Mouse (Mus musculus) CH12.LX (cell line): ENCODE data around the gene Pms2. TPM values are rescaled to one million over a fixed set of nuclear protein-coding genes. Genes with fewer than 3 reads are reported as not detected.

Source experiments
- DNase-seq: peaks from one replicate; pipeline ENCODE4 v3.0.0-alpha.2; 2013; ENCODE audit errors: extremely low read depth
- H3K27ac ChIP-seq: 2 replicates; pipeline ENCODE4 v1.5.1; 2012; ENCODE audit warnings: low read depth, mild to moderate bottlenecking, control low read depth, moderate library complexity; ENCODE audit not compliant: insufficient read depth
- H3K27me3 ChIP-seq: replicated peaks from 2 replicates; pipeline ENCODE3; 2012; ENCODE audit warnings: inconsistent platforms
- H3K36me3 ChIP-seq, 2 experiments: replicated peaks in 1 of 2; 2 replicates each; pipeline versions ENCODE3 to v1.6.1; 2012; ENCODE audit warnings: inconsistent platforms in 1 of 2, low read length in 1 of 2, mild to moderate bottlenecking in 1 of 2, mixed read lengths in 1 of 2, moderate library complexity in 1 of 2; ENCODE audit not compliant: control insufficient read depth in 1 of 2, insufficient read depth in 1 of 2
- H3K4me1 ChIP-seq, 2 experiments: 2 replicates each; pipeline ENCODE4 v1.6.1; 2012; ENCODE audit warnings: inconsistent platforms in 1 of 2, moderate library complexity in 1 of 2; ENCODE audit not compliant: insufficient read depth in 2 of 2, control insufficient read depth in 1 of 2
- H3K4me2 ChIP-seq: 2 replicates; pipeline ENCODE4 v1.6.1; 2012; ENCODE audit warnings: low read depth, mild to moderate bottlenecking, control low read depth; ENCODE audit not compliant: poor library complexity, insufficient read depth, severe bottlenecking
- H3K4me3 ChIP-seq, 3 experiments: fragments of 150-350 bp in 1 of 3; sonication (generic) in 1 of 3; replicated peaks in 1 of 3; 2 replicates each; pipeline versions ENCODE3 to v1.5.1; 2011 to 2012; ENCODE audit warnings: low read depth in 2 of 3, low read length in 2 of 3, mild to moderate bottlenecking in 2 of 3, moderate library complexity in 2 of 3, control low read depth in 1 of 3, improper control_type of control experiment in 1 of 3, inconsistent platforms in 1 of 3, mixed read lengths in 1 of 3; ENCODE audit not compliant: poor library complexity in 1 of 3
- H3K79me2 ChIP-seq: replicated peaks from 2 replicates; pipeline ENCODE4 v1.6.1; 2012; ENCODE audit warnings: mild to moderate bottlenecking, moderate library complexity; ENCODE audit not compliant: control insufficient read depth, poor library complexity, insufficient read depth, severe bottlenecking; ENCODE audit errors: extremely low read depth
- H3K9ac ChIP-seq: 2 replicates; pipeline ENCODE4 v1.6.1; 2012; ENCODE audit warnings: low read depth, mild to moderate bottlenecking, control low read depth, moderate library complexity; ENCODE audit not compliant: insufficient read depth
- H3K9me3 ChIP-seq: replicated peaks from 2 replicates; pipeline ENCODE3; 2012; ENCODE audit warnings: low read length, inconsistent platforms, mixed read lengths
- BHLHE40 ChIP-seq: IDR thresholded peaks from 2 replicates; pipeline ENCODE4 v1.6.1; 2011; ENCODE audit warnings: mild to moderate bottlenecking, low read depth, low read length, improper control_type of control experiment
- CHD1 ChIP-seq: IDR thresholded peaks from 2 replicates; pipeline ENCODE4 v1.6.1; 2012; ENCODE audit warnings: low read depth, low read length, improper control_type of control experiment, inconsistent platforms
- CHD2 ChIP-seq: IDR thresholded peaks from 2 replicates; pipeline ENCODE4 v1.6.1; 2011; ENCODE audit warnings: low read length, improper control_type of control experiment
- CTCF ChIP-seq, 2 experiments: IDR thresholded peaks in 1 of 2; conservative IDR thresholded peaks in 1 of 2; 2 replicates each; pipeline ENCODE4 v1.5.1; 2011 to 2012; ENCODE audit warnings: low read depth in 2 of 2, low read length in 2 of 2, improper control_type of control experiment in 1 of 2, inconsistent platforms in 1 of 2, mild to moderate bottlenecking in 1 of 2, moderate library complexity in 1 of 2
- E2F4 ChIP-seq: IDR thresholded peaks from 2 replicates; pipeline ENCODE4 v1.6.1; 2011; ENCODE audit warnings: low read depth, low read length, improper control_type of control experiment; ENCODE audit not compliant: insufficient replicate concordance
- ELF1 ChIP-seq: IDR thresholded peaks from 2 replicates; pipeline ENCODE4 v1.6.1; 2014; ENCODE audit warnings: low read depth, mild to moderate bottlenecking, inconsistent platforms, low read length, improper control_type of control experiment
- EP300 ChIP-seq: IDR thresholded peaks from 2 replicates; pipeline ENCODE4 v1.6.1; 2011; ENCODE audit warnings: low read length, improper control_type of control experiment
- ETS1 ChIP-seq: conservative IDR thresholded peaks from 2 replicates; pipeline ENCODE4 v1.6.1; 2012; ENCODE audit warnings: low read depth, mild to moderate bottlenecking, inconsistent platforms, low read length, improper control_type of control experiment, moderate library complexity
- GABPA ChIP-seq: IDR thresholded peaks from 2 replicates; pipeline ENCODE4 v1.6.1; 2012; ENCODE audit warnings: low read depth, low read length, improper control_type of control experiment, inconsistent platforms; ENCODE audit not compliant: insufficient replicate concordance
- HCFC1 ChIP-seq: IDR thresholded peaks from 2 replicates; pipeline ENCODE4 v1.6.1; 2012; ENCODE audit warnings: low read depth, mild to moderate bottlenecking, inconsistent platforms, low read length, improper control_type of control experiment
- IRF4 ChIP-seq: IDR thresholded peaks from 2 replicates; pipeline ENCODE4 v1.6.1; 2014; ENCODE audit warnings: low read depth, mild to moderate bottlenecking, inconsistent platforms, low read length, improper control_type of control experiment
- JUND ChIP-seq: conservative IDR thresholded peaks from 2 replicates; pipeline ENCODE4 v1.6.1; 2011; ENCODE audit warnings: low read depth, low read length, improper control_type of control experiment
- KAT2A ChIP-seq: IDR thresholded peaks from 2 replicates; pipeline ENCODE4 v1.6.1; 2012; ENCODE audit warnings: low read length, improper control_type of control experiment, inconsistent platforms; ENCODE audit not compliant: insufficient replicate concordance
- MAFK ChIP-seq: IDR thresholded peaks from 2 replicates; pipeline ENCODE4 v1.6.1; 2011; ENCODE audit warnings: low read length, improper control_type of control experiment; ENCODE audit not compliant: insufficient replicate concordance
- MAX ChIP-seq: IDR thresholded peaks from 2 replicates; pipeline ENCODE4 v1.6.1; 2011; ENCODE audit warnings: low read length, improper control_type of control experiment
- MAZ ChIP-seq: IDR thresholded peaks from 2 replicates; pipeline ENCODE4 v1.6.1; 2012; ENCODE audit warnings: low read depth, mild to moderate bottlenecking, inconsistent platforms, low read length, improper control_type of control experiment, moderate library complexity
- MEF2A ChIP-seq: IDR thresholded peaks from 2 replicates; pipeline ENCODE4 v1.6.1; 2014; ENCODE audit warnings: low read depth, mild to moderate bottlenecking, inconsistent platforms, low read length, improper control_type of control experiment, borderline replicate concordance
- MXI1 ChIP-seq: IDR thresholded peaks from 2 replicates; pipeline ENCODE4 v1.6.1; 2011; ENCODE audit warnings: mild to moderate bottlenecking, low read depth, low read length, improper control_type of control experiment
- MYC ChIP-seq: IDR thresholded peaks from 2 replicates; pipeline ENCODE4 v1.6.1; 2011; ENCODE audit warnings: low read depth, mild to moderate bottlenecking, improper control_type of control experiment, low read length
- NELFE ChIP-seq: IDR thresholded peaks from 2 replicates; pipeline ENCODE4 v1.6.1; 2011; ENCODE audit warnings: low read depth, low read length, improper control_type of control experiment
- NRF1 ChIP-seq: IDR thresholded peaks from 2 replicates; pipeline ENCODE4 v1.6.1; 2014; ENCODE audit warnings: low read depth, mild to moderate bottlenecking, inconsistent platforms, low read length, improper control_type of control experiment, moderate library complexity
- PAX5 ChIP-seq: IDR thresholded peaks from 2 replicates; pipeline ENCODE4 v1.6.1; 2012; ENCODE audit warnings: low read length, inconsistent platforms, mixed read lengths
- POLR2A ChIP-seq: IDR thresholded peaks from 2 replicates; pipeline ENCODE4 v1.6.1; 2011; ENCODE audit warnings: low read depth, mild to moderate bottlenecking, improper control_type of control experiment, low read length
- POLR2AphosphoS2 ChIP-seq: IDR thresholded peaks from 2 replicates; pipeline ENCODE4 v1.6.1; 2011; ENCODE audit warnings: low read depth, low read length, improper control_type of control experiment
- RAD21 ChIP-seq: IDR thresholded peaks from 2 replicates; pipeline ENCODE4 v1.6.1; 2011; ENCODE audit warnings: low read depth, mild to moderate bottlenecking, low read length, improper control_type of control experiment, moderate library complexity
- RCOR1 ChIP-seq: conservative IDR thresholded peaks from 2 replicates; pipeline ENCODE4 v1.6.1; 2012; ENCODE audit warnings: low read depth, mild to moderate bottlenecking, inconsistent platforms, low read length, improper control_type of control experiment
- SIN3A ChIP-seq: IDR thresholded peaks from 2 replicates; pipeline ENCODE4 v1.6.1; 2012; ENCODE audit warnings: low read length, improper control_type of control experiment, inconsistent platforms
- SMC3 ChIP-seq: IDR thresholded peaks from 2 replicates; pipeline ENCODE4 v1.6.1; 2011; ENCODE audit warnings: low read depth, low read length, improper control_type of control experiment
- TBP ChIP-seq: conservative IDR thresholded peaks from 2 replicates; pipeline ENCODE4 v1.6.1; 2011; ENCODE audit warnings: low read depth, low read length, improper control_type of control experiment
- TCF12 ChIP-seq: IDR thresholded peaks from 2 replicates; pipeline ENCODE4 v1.6.1; 2014; ENCODE audit warnings: low read depth, mild to moderate bottlenecking, inconsistent platforms, low read length, improper control_type of control experiment
- UBTF ChIP-seq: IDR thresholded peaks from 2 replicates; pipeline ENCODE4 v1.6.1; 2012; ENCODE audit warnings: low read depth, mild to moderate bottlenecking, inconsistent platforms, low read length, improper control_type of control experiment, moderate library complexity
- USF1 ChIP-seq: IDR thresholded peaks from 2 replicates; pipeline ENCODE4 v1.6.1; 2014; ENCODE audit warnings: low read depth, mild to moderate bottlenecking, inconsistent platforms, low read length, improper control_type of control experiment
- USF2 ChIP-seq: conservative IDR thresholded peaks from 2 replicates; pipeline ENCODE4 v1.6.1; 2011; ENCODE audit warnings: low read depth, low read length, improper control_type of control experiment
- ZC3H11A ChIP-seq: IDR thresholded peaks from 2 replicates; pipeline ENCODE4 v1.6.1; 2012; ENCODE audit warnings: low read depth, mild to moderate bottlenecking, inconsistent platforms, low read length, improper control_type of control experiment
- ZKSCAN1 ChIP-seq: IDR thresholded peaks from 2 replicates; pipeline ENCODE4 v1.6.1; 2012; ENCODE audit warnings: low read depth, inconsistent platforms, low read length, improper control_type of control experiment, borderline replicate concordance
- ZMIZ1 ChIP-seq: IDR thresholded peaks from 2 replicates; pipeline ENCODE4 v1.6.1; 2012; ENCODE audit warnings: low read depth, mild to moderate bottlenecking, inconsistent platforms, low read length, improper control_type of control experiment
- ZNF384 ChIP-seq: IDR thresholded peaks from 2 replicates; pipeline ENCODE4 v1.6.1; 2012; ENCODE audit warnings: low read depth, low read length, improper control_type of control experiment, inconsistent platforms
- dilution Hi-C: fragments of 300-500 bp; cut with MboI; formaldehyde crosslinking; loops from 2 replicates; pipeline ENCODE4 v1.14.3; 2020; ENCODE audit warnings: low sequenced_read_pairs; ENCODE audit not compliant: extremely low pct_unique_long_range_greater_than_20kb, extremely low pct_ligation_motif_present
- in situ Hi-C: fragments of 300-500 bp; cut with MboI; formaldehyde crosslinking; loops from 3 replicates; pipeline ENCODE4 v1.14.3; 2019; ENCODE audit warnings: low sequenced_read_pairs, low pct_ligation_motif_present, low pct_unique_long_range_greater_than_20kb, mixed read lengths
- polyA plus RNA-seq: library from polyadenylated mRNA; unstranded; fragments of >175 nt; gene quantifications from 2 replicates; pipeline ENCODE4 v1.2.1, GENCODE M21; 2012; ENCODE audit warnings: low read depth; ENCODE audit not compliant: insufficient read length
- total RNA-seq, 2 experiments: library from RNA; depleted of rRNA; stranded (reverse); fragments of 300-350 nt in 1 of 2; fragments of >200 nt in 1 of 2; gene quantifications; 2 replicates each; pipeline ENCODE4 v1.2.3; 2012 to 2014

Gene Pms2
- 22.2 and 25.9 TPM in 2 replicates for total RNA-seq (2012; rRNA removed)
- 29.6 and 31.8 TPM in 2 replicates for total RNA-seq (2014; rRNA removed)
- 25.6 and 29.9 TPM in 2 replicates for polyA plus RNA-seq

GRCm38 (mm10) chr5:143909417-143910400, at the start of gene Pms2, which contains the start of gene Aimp2:
Gene Pms2, plus strand, starts transcription at chr5:143909964.
Gene Aimp2, minus strand, starts transcription at chr5:143909847.
- H3K27ac ChIP-seq: peak within 1 kb of the TSS; percentile 76
- in situ Hi-C loops: no loop called here
- dilution Hi-C loops: no loop called here
- peak within 1 kb of the TSS; percentile 94 for H3K4me2 ChIP-seq
- DNase-seq: peak; percentile 99
- H3K4me3 ChIP-seq: peak within 1 kb of the TSS; percentile 71 to 92 (median 87)
- peak within 1 kb of the TSS; percentile 80 for H3K9ac ChIP-seq
- no peaks in the 10 kb centered on the region for H3K9me3 ChIP-seq
- peaks cover 6 to 18% of the 10 kb centered on the region in 2 experiments for H3K4me1 ChIP-seq
- peaks cover 22 to 60% of the 10 kb centered on the region in 2 experiments for H3K36me3 ChIP-seq
- no peaks in the 10 kb centered on the region for H3K27me3 ChIP-seq
- H3K79me2 ChIP-seq: peaks cover 52% of the 10 kb centered on the region
- TF ChIP-seq ELF1 (peak; percentile 88), E2F4 (peak; percentile 84; the same call in 1 of the 2 replicates), EP300 (no peak), ETS1 (no peak; the same call in 1 of the 2 replicates), MAX (peak; percentile 99), UBTF (0 out of 2 replicates have a peak, but pooled peaks have one; percentile 60), RAD21 (no peak), GABPA (no peak; the same call in 1 of the 2 replicates), NRF1 (peak; percentile 89), MXI1 (peak; percentile 99), SIN3A (peak; percentile 98), POLR2A (peak; percentile 97), SMC3 (no peak), USF1 (peak; percentile 50), ZNF384 (no peak), MAZ (no peak), NELFE (peak; percentile 92), USF2 (no peak), ZKSCAN1 (no peak), CTCF (conservative IDR thresholded peaks at IDR 0.05 in 1 of 2, IDR thresholded peaks at IDR 0.05 in 1 of 2; ENCODE audit: low read depth in 2 of 2, low read length in 2 of 2) (no peak), CHD1 (no peak), KAT2A (peak; percentile 77; the same call in 1 of the 2 replicates), JUND (no peak), MYC (peak; percentile 99), BHLHE40 (peak; percentile 96), TCF12 (peak; percentile 71), ZMIZ1 (peak; percentile 93), PAX5 (no peak), MAFK (no peak), ZC3H11A (no peak), HCFC1 (peak; percentile 82), POLR2AphosphoS2 (peak; percentile 89), CHD2 (peak; percentile 90), IRF4 (peak; percentile 31; the same call in 1 of the 2 replicates), MEF2A (peak; percentile 8; the same call in 1 of the 2 replicates), TBP (peak; percentile 86; the same call in 1 of the 2 replicates), RCOR1 (peak; percentile 39; the same call in 1 of the 2 replicates)
